Mouse (Mus musculus) embryonic stem cell, embryonic (primary cell): ENCODE measurements around the gene Il2.

Source experiments
- CTCF ChIA-PET, 4 experiments: fragments of 300-600 bp in 2 of 4; fragments of 350-600 bp in 2 of 4; sonication (Branson Sonifier 250); formaldehyde crosslinking; loops; one replicate each; lab custom pipeline; 2022; ENCODE audit warnings: inconsistent platforms in 2 of 4; lab: Charles Lee
- POLR2A ChIA-PET, 4 experiments: fragments of 300-600 bp in 2 of 4; fragments of 350-600 bp in 2 of 4; sonication (Branson Sonifier 250); formaldehyde crosslinking; loops; one replicate each; lab custom pipeline; 2022; ENCODE audit warnings: antibody characterized with exemption in 4 of 4, inconsistent platforms in 1 of 4; lab: Charles Lee

The Il2 gene

DNA sequence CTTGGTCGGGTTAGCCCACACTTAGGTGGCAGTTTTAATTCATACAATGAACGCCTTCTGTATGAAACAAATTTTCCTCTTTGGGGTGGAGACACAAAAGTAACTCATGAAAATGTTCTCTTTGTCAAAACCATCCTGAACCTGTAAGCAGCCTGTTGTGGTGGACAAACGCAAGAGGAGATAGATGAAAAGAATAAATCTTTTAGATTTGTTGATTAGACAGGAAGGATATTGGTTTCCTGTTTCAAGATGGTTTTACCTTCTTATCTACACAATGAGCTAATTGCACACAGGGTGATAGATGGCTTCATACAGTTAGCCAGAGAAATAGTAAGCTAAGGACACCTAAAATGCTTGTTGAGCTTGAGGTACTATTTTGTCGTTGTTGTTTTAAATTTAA lies 403 bp upstream of the Il2 start:
- POLR2A ChIA-PET, result no interaction called here

GRCm38 (mm10) chr3:37090721-37091120 lies 35.0 kb downstream of the Il2 start:
- CTCF ChIA-PET, result interaction anchor here in 1 of 4 experiments (0.6 kb wide), 1 partner anchor 19 kb away, joined by 4 read pairs; no protein-coding TSS in a partner anchor
- POLR2A ChIA-PET, result no interaction called here

More for the DNA sequence above, 403 bp upstream of the Il2 start:
- CTCF ChIA-PET, result no interaction called here

GRCm38 (mm10) chr3:37084860-37085259 lies 40.9 kb downstream of the Il2 start:
- ChIA-PET CTCF (no interaction called here), POLR2A (no interaction called here)

- CTCF ChIA-PET, result interaction anchor here in 3 of 4 experiments (0.7 to 1.5 kb wide), 4 partner anchors 110 to 233 kb away, joined by 3 to 16 read pairs (median 5); no protein-coding TSS in a partner anchor
These were observed 52.5 kb downstream of the Il2 start for GRCm38 (mm10) chr3:37073211-37073610.

More at GRCm38 (mm10) chr3:37073211-37073610, 52.5 kb downstream of the Il2 start:
- POLR2A ChIA-PET, result interaction anchor here in 1 of 4 experiments (0.6 kb wide), 1 partner anchor 276 kb away, joined by 4 read pairs; no protein-coding TSS in a partner anchor
